Mouse (Mus musculus) embryonic fibroblast, embryonic 13.5 days (primary cell): Measurements from ENCODE around the gene Bmpr1a.

Experiments
- CTCF ChIP-seq: IDR thresholded peaks from 2 replicates; pipeline ENCODE4 v1.5.1; 2011; ENCODE audit warnings: mild to moderate bottlenecking, control low read depth, low read length, moderate library complexity, borderline replicate concordance; ENCODE audit not compliant: insufficient read depth
- POLR2A ChIP-seq: IDR thresholded peaks from 2 replicates; pipeline ENCODE4 v1.6.1; 2011; ENCODE audit warnings: low read depth, mild to moderate bottlenecking, control low read depth, low read length, moderate library complexity

DNA sequence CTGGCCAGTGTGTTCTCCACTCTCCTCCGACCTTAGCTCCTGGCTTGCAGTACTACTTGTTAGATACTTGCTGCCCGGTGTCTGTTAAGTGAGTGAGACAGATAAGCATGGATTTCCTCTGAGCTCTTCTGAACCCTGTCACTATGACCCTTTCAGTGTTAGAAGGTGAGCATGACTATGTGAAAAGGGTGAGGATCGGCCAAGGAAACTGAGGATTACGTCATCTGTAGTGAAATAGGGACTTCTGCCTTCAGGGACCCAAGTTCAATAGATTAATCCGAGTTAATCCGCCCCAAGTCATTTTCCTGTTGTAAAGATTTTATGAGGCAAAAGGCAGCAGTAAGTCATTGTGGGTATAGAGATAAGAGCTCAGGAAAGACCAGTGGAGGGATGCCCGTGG, 2.2 kb upstream of the Bmpr1a start:
- no peak for TF ChIP-seq POLR2A
- no peak for TF ChIP-seq CTCF
